Mouse (Mus musculus) left cerebral cortex, postnatal 10 days (tissue): ENCODE results near the gene Inpp5a. TPM values are rescaled to one million over a fixed set of nuclear protein-coding genes. Genes with fewer than 3 reads are reported as not detected.

Experiments
- DNase-seq, 2 experiments: peaks; one replicate each; pipeline ENCODE4 v3.0.0; 2021 to 2022; ENCODE audit warnings: low spot score in 2 of 2, mixed read lengths in 1 of 2; ENCODE audit errors: extremely low spot score in 1 of 2
- intact Hi-C: fragments of 180-260 bp; cut with DNase I; formaldehyde crosslinking; loops from one replicate; pipeline ENCODE4 v1.15.1; 2025
- total RNA-seq, 2 experiments: library from RNA; stranded (reverse); gene quantifications; 2 replicates each; pipeline ENCODE4 v1.2.3; 2021

Gene Inpp5a
- total RNA-seq, 2 experiments from 2014 or later, result 43.3 to 44.4 TPM

DNA sequence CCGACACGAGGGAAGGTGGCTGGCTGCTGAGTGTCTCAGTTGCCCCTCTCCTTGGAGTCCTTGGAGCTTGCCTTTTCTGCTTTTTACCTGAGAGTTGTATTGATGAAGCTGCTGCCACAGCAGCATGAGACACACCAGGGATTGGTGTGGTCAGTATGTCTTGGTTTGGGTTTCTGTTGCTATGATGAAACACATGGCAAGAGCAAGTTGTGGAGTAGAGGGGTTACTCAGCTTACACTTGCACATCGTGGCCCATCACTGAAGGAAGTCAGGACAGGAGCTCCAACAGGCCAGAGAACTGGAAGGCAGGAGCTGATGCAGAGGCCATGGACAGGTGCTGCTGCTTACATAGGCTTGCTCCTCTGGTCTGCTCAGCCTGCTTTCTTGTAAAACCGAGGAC, 76.6 kb downstream of the Inpp5a start:
- intact Hi-C loops, result loop anchor here (5.0 kb wide), 1 partner anchor 68 kb away; no protein-coding TSS in a partner anchor
- DNase-seq, result no peak

DNA sequence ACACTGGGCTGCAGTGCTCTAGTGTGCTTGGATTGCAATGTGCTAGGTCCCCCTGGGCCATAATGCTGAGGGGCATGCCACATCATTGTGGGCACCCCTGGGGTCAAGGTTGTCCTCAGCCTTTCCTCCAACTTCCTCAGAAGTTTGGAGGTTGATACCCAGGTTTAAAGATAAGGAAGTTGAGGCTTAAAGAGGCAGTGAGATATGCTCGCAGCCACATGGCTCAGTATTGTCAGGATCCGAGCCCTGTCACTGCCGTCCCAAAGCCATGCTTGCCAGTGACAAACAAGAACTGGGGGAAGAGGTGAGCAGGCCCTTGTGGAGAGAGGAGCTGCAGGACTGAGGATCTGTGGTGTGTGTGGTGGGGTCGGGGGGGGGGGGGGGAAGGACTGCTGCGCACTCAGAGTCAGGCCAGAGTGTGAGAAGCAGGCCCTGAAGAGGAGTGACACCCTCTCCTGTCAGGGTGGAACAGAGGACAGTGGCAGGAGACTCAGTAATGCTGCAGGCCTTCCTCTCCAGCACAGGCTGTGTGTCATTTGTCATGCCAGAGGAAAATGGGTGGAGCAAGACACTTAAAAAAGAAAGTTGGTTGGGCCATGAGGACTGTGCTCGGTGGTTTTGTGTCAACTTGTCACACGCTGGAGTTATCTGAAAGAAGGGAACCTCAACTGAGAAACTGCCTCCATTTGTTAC, 77.7 kb downstream of the Inpp5a start:
- intact Hi-C loops, result loop anchor here (5.0 kb wide), 1 partner anchor 69 kb away; no protein-coding TSS in a partner anchor
- no peak for DNase-seq

DNA sequence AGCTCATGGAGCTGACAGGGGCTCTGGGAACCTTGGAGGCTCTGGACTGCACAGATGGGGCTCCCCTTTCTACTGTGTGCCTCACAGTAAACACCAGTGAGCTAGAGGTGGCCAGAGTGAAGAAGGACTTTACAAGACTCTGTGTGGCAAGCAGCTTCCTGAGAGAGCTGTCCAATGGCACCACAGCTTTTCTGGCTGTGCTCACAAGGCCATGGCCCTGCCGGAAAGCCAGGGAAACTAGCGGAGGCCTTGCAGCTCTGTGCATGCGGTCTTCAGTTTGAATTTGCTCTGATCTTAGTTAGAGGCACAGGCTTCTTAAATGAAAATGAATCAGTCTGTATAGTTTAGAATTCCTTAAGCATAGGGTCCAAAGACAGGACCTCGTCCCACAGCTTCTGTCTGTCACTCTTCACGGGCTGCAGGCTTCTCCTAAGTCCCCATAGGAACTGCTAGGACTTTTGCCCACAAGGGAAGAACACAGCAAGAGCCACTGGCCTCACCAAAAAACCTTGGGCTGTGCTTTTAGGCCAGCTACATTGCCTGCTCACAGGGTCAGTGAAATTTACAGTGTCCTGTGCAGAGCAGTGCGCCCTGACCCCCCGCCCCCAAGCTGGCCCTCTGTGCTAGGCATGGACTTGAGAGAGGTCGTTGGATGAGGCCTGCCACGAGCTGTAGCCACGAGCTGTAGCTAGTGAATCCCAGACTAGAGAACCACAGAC, 78.4 kb downstream of the Inpp5a start:
- intact Hi-C loops, result loop anchor here (5.0 kb wide), 1 partner anchor 70 kb away; no protein-coding TSS in a partner anchor
- no peak for DNase-seq

DNA sequence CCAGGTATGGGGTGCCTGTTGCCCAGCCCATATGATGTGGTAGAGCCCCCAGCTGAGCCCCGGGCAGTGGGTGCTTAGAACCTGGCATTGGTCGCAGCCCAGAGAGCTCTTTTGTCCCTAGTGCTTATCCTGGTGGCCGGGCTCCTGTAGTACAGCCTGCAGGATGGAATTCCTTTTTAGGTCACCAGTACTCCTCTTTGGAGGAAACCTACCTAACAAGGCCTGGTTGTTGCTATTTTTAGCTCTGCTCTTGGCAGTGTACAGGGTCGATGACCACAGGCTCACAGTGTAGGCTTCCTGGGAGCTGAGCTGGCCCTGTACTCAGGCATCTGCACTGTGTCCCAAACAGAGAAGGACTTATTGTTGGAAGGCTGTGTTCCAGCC, 79.0 kb downstream of the Inpp5a start:
- DNase-seq, result no peak
- intact Hi-C loops, result loop anchor here (5.0 kb wide), 1 partner anchor 71 kb away; no protein-coding TSS in a partner anchor

DNA sequence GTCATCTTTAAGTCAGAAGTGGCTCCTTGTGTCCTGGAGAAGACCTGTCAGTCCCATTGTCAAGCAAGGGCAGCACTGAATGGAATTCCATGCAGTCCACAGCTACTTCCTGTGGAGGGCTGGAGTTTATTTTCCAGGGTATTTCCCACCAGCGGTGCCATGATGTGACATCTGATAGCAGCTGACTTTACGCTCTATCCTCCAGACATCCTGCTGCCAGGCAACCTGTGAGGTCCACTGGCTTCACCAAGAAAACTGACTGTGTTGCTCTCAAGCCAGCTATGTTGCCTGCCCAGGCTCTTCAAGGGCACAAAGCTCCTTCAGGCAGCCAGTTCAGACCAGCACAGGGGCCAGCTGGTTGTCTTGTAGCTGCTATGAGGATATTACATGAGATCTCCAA, 79.5 kb downstream of the Inpp5a start:
- intact Hi-C loops, result loop anchor here (5.0 kb wide), 1 partner anchor 71 kb away; no protein-coding TSS in a partner anchor
- DNase-seq, result no peak

DNA sequence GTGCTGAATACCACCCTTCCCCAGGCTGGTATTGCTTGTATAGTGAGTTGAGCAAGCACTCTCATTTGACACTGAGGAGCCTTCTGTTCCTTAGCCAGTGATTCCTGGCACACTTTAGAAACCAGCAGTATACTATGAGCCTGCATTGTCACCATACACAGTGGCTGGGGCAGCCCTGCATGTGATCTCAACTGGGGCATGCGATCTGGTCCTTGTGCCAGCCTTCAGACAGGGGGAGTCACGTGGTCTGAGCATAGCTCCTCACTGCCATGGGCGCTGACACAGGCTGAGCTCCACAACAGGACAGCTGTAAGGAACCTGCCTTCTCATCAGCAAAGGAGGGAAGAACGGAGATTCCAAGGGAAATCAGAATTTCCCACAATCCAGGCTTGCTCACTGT, 80.5 kb downstream of the Inpp5a start:
- intact Hi-C loops, result loop anchor here (5.0 kb wide), 1 partner anchor 72 kb away; no protein-coding TSS in a partner anchor
- no peak for DNase-seq

DNA sequence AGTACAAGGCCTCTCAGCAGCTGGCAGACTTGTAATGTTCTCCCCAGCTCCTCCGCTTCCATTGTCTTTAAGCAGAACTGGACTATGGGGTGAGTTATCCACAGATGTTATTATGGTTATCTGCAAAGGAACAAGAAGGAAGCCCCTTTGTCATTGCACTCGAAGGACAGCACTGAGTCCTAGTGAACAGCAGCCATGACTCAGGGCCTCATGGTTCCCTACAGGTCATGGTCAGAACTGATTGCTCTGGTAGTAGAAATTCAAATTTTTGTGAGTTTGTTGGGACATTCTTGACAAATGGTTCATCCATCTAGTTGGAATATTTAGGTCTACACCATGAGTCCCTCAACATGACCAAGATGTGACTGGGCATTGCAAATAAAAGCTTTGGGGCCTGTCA, 81.6 kb downstream of the Inpp5a start:
- intact Hi-C loops, result loop anchor here (5.0 kb wide), 1 partner anchor 233 kb away; no protein-coding TSS in a partner anchor
- DNase-seq, result no peak

DNA sequence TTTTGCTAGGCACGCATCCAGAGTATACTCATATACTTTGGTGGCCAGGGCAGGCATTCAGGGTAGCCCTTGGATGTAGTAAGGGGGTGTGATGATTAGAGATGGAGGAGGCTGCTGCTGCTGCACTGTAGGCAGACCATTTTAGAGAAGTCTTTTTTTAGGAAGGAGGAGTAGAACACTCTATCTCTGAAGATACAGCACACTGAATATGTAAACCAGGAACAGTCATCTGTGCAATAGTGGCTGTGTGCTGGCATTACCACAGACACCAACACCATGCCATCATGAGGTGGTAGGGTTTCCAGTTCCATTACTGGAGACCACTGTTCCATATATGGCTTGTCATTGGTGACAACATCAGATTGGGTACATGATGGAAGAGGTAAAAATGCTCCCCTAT, 83.1 kb downstream of the Inpp5a start:
- DNase-seq, result no peak

DNA sequence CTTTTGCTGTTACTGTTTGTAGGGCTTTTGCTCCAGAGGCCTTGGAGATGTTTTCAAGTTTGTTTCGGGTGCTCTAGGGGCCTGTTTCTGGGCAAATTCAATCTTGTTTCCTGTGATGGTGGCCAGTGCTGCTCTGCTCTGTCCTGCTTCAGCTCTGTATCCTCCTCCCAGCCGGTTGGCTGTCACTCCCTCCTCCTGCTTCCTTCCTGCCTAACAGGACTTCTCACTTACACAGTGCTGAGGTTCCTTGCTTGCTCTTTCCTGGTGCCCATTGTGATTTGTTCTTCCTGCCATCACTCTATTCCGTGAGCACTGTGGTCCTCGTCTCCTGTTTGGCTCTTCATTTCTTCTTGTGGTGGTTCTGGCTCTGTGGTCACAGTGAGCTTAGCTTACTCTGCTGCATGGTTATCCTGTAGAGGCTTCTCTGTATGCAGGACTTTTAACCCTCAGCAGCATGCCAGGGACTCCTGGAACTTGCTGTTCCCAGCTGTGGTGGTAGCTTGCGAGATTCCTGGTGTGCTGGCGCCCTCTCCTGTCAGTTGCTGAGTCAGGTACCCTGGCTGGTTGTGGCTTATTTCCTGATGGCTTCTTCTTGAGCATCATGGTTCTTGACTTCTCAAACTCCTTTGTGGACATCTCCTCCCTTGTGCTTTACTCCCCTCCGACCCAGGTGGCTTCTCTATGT, 84.1 kb downstream of the Inpp5a start:
- DNase-seq, result peak; percentile 76 to 85

More for the DNA sequence above, 83.1 kb downstream of the Inpp5a start:
- intact Hi-C loops, result loop anchor here (5.0 kb wide), 1 partner anchor 235 kb away; no protein-coding TSS in a partner anchor

DNA sequence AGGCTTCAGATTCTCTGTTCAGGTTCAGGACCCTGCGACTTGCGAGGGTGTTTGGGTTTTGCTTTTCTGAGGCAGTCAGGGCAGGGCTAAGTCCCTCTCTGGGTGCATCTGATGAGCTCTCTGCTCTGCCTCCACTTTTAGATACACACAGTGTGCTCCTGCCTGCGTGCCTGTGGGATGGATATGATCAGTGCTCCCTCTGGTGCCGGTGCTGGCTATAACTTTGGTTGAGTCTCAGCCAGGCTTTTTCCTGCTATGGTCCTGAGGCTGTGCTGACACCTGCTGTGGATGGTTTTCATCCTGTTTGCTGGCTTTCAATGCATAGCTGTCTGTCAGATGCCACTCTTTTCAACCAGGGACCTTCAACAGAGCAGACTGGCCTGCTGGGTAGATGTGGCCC, 87.0 kb downstream of the Inpp5a start:
- intact Hi-C loops, result no loop called here
- DNase-seq, result no peak

More for the DNA sequence above, 84.1 kb downstream of the Inpp5a start:
- intact Hi-C loops, result loop anchor here (1.0 to 5.0 kb wide), 2 partner anchors 170 to 236 kb away; no protein-coding TSS in a partner anchor

DNA sequence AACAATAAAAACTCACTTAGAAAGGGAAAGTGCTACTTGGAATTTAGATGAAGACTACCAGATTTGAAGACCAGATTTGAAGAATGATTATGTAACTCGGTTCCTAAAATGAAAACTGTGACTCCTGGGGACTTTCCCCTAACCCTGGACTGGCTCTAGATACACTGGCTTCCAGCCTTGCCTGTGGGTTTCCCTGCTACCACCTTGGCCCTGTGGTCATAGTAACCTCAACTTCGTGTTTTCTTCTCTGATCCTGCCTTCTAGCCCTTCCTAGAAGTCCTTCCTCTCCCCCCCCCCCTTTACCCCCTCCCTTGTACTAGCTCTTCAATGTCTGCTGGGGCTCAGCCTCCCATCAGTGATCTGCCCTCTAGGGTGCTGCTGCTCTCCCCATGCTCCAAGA, 87.8 kb downstream of the Inpp5a start:
- intact Hi-C loops, result no loop called here
- DNase-seq, result no peak

DNA sequence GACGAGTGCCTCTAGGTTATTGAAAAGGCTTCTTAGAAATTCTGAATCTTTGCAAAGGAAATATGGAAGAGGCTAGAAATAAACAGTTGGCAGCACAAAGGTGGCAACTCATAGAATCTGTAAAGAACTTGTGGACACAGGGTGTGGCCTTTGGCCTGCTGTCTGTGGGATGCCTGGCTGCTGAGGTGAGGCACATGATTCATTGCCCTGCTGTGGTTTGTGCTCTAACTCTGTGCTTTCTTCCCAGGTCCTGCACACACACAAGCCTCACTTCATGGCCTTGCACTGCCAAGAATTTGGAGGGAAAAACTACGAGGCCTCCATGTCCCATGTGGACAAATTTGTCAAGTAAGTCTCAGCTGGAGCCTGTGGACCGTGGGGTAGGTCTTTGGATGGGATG, 88.8 kb downstream of the Inpp5a start:
- intact Hi-C loops, result no loop called here

DNA sequence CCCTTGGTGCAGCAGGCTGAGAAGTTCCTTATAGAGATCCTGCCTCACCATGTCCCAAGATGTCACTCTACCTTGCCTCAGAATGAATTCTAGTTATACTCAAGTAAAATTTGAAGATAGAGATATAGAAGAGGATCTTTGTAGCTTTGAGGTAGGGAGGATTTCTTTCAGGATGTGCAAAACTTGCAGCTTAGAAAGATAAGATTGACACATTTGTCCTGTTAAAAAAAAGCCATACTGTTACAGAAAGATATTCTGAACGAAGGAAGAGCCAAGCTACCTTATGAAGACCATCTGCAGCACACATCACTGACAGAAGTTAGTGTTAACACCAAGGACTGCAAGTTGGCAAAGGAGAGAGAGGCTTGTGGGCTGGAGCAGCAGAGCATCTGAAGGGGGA, 90.2 kb downstream of the Inpp5a start:
- intact Hi-C loops, result no loop called here

More for the DNA sequence above, 88.8 kb downstream of the Inpp5a start:
- no peak for DNase-seq

DNA sequence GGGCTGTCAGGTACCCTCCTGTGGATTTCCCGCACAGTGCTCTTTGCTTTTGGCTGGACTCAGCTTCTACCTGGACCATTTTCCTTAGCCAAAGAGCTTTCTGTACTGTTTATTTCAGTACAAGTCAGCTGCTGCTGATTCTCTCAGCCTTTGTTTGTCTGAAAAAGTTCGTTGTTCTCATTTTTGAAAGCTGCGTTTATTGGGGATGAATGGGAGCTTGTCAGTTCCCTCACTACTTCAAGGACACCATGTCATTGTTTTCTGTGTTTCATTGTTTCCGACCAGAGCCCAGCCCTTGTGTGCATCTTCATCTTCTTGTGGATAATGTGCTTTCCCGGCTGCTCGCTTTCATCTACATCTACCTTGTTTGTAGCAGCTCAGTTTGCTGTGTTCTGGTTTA, 90.7 kb downstream of the Inpp5a start:
- intact Hi-C loops, result no loop called here
- no peak for DNase-seq

More for the DNA sequence above, 90.2 kb downstream of the Inpp5a start:
- no peak for DNase-seq

DNA sequence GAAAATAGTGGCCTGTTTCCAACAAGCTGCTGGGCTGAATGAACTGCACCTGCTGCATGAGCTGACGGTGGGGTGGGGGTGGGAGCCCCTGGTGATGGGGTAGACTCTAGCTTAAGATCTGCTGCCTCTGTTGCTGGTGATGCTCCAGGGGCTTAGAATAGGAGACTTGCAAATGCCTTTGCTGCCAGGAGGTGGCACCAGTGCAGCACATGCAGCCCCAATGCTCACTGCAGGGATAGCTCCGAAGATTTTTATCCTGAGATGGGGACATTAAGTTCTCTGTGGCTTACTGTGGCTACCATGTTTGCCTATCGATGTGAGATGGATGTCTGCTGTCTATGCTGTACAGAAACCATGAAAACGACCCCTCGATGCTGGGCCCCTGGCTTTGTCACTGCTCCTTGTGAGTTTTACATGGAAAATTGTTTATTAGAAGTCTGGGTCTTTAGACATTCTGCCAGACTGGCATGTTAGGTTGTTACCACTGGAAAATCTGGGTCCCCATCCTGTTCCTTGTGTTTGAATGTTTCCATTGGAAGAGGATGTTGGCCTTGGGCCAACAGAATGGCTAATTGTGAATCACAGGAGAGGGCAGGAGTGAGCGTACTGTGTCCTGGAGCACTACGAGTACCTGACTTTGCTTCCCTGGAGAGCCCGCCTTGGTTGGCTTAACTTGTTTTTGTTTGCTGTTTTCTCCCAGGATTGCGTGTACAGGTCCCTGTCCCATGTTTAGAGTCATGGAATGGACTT, 95.5 kb downstream of the Inpp5a start:
- DNase-seq, result peak; percentile 39 to 51
- intact Hi-C loops, result loop anchor here (2.0 kb wide), 1 partner anchor 100 kb away; no protein-coding TSS in a partner anchor

DNA sequence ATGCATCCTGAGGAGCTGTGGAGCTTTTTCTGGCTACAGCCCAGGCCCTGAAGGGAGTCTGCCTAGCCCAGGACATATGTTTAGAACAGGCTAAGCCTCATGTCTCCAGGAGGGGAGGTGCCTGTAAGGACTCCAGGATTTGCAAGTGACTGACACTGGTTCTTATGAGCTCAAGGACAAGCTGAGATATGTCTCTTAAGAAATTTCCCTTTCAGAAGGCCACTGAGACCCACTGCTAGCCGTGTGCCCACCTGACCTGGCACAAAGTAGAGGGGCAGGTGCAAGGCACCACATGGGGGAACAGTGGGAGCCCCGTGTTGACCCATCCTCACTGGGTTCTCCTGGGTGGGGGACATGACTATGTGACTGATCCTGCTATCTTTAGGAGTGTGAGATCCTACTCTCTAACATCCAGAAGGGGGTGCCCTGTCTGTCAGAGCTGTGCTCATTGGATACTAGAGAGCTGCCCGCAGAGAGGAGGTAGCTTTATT, 100.9 kb downstream of the Inpp5a start:
- intact Hi-C loops, result no loop called here

DNA sequence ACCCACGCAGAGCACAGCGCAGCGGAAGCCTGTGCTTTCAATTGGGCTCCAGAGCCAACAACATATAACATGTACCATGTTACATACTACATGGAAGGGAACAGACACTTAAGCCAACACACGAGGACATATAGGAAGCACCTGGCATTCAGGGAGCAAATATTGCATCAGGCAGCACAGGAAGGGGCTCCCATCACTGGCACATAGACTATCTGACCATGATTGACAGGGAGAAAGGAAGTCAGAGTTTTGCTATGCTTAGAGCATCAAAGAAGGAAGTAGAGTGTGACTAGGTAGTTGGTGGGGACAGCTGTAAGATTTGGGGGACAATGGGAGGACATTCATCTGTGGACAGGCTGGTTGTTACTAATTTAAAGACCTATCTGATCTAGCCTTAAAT, 103.4 kb downstream of the Inpp5a start:
- intact Hi-C loops, result no loop called here
- DNase-seq, result no peak

More for the DNA sequence above, 100.9 kb downstream of the Inpp5a start:
- no peak for DNase-seq

DNA sequence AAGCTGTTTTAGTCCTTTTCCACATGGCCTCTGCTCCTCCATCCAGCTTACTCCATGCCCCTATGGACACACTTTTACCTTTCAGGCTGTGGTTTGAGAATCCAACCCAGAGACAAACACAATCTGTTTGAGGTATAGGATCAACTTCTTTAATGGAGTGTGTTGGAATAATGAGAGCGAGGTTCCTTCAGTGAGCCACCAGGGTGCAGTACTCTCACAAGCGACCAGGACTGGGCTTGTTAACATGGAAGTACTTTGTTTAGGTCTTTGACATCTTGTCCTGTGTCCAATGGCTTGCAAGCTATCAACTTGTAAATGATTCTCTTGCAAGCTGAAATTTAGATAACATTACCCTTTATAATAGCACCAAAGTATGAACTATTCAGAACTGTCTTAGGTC, 104.0 kb downstream of the Inpp5a start:
- intact Hi-C loops, result no loop called here
- no peak for DNase-seq
